Mouse (Mus musculus) myocyte (in vitro differentiated cells): ENCODE data around the gene 4931428L18Rik.
"Not testable (repeated sequence)": the region's sequence is repeated elsewhere in the genome, so short reads cannot be mapped to it uniquely, and the experiment has no call there.

Source experiments
- MYOD1 ChIP-seq, 3 experiments: IDR thresholded peaks; one replicate each; pipeline ENCODE4 v1.6.1; 2011; ENCODE audit warnings: control low read depth in 2 of 3, low read depth in 2 of 3, mild to moderate bottlenecking in 2 of 3, moderate library complexity in 1 of 3; ENCODE audit not compliant: insufficient read length in 2 of 3, control insufficient read depth in 1 of 3
- POLR2A ChIP-seq: IDR thresholded peaks from one replicate; pipeline ENCODE4 v1.6.1; 2011; ENCODE audit warnings: low read depth, mild to moderate bottlenecking, control low read depth, moderate library complexity; ENCODE audit not compliant: insufficient read length
- POLR2AphosphoS2 ChIP-seq: IDR thresholded peaks from one replicate; pipeline ENCODE4 v1.6.1; 2011; ENCODE audit warnings: low read depth, control low read depth; ENCODE audit not compliant: insufficient read length

- TF ChIP-seq POLR2A; POLR2AphosphoS2; MYOD1 (IDR thresholded peaks at IDR 0.05; ENCODE audit: control insufficient read depth in 1 of 3, insufficient read length in 2 of 3, low read depth in 2 of 3): not testable (repeated sequence)
Observed at GRCm38 (mm10) chr1:30977868-30978267, 244.6 kb downstream of the 4931428L18Rik start, which contains the start of gene AC153137.1.
